25 mouse cellular contexts compared by ENCODE assay signal in the genomic region with DNA sequence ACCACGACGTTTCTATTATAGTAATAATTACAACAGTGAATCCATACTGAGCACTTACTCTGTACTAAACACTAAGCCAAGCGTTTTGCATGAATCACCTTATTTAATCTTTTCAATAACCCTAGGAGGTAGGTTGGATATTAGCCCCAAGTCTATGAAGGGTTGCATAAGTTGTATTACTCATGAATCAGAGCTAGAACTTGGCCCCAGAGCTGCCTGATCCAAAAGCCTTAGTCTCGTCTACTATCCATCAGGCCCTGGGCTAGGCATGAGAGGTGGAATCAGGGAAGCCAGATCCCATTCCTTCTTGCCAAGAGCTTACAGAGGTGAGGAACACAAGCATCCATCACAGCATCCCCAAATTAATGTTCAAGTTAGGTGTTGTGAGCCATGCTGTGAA. TPM values are rescaled to one million over a fixed set of nuclear protein-coding genes. Genes with fewer than 3 reads are reported as not detected.
"Had no signal": no experiment of that assay in that cellular context is flagged by ENCODE, and none has a peak within 500 bp of the region (broad histone marks: within the 10 kb centered on the region; RNA-seq: fewer than 3 reads in every experiment).

No protein-coding gene starts in this region.

- H3K4me3 ChIP-seq: lung, embryonic 15.5 days; megakaryocyte, embryonic 14.5 days; midbrain, embryonic 13.5 days; midbrain, embryonic 15.5 days; neural tube, embryonic 12.5 days had no signal

- ATAC-seq: liver, postnatal 0 days; lung, postnatal 0 days; midbrain, embryonic 13.5 days; midbrain, embryonic 15.5 days had no signal

- H3K9ac ChIP-seq: liver, postnatal 0 days; lung, embryonic 15.5 days; midbrain, embryonic 13.5 days; midbrain, embryonic 15.5 days; neural tube, embryonic 12.5 days had no signal

- H3K9me3 ChIP-seq: lung, embryonic 15.5 days; megakaryocyte, embryonic 14.5 days; midbrain, embryonic 13.5 days; midbrain, embryonic 15.5 days; neural tube, embryonic 12.5 days had no signal

- DNase-seq: liver, postnatal 0 days; lung, adult 2 months; lung, postnatal 14 days; lung, postnatal 36 days; retina, postnatal 1 day; right cerebral cortex, adult 18-20 months; right cerebral cortex, postnatal 25 days; right cerebral cortex, postnatal 4 days; spleen, adult 18-20 months; thymus, adult 18-20 months; thymus, postnatal 14 days; thymus, postnatal 36 days had no signal

- H3K4me2 ChIP-seq: lung, embryonic 15.5 days; midbrain, embryonic 11.5 days; midbrain, embryonic 13.5 days; midbrain, embryonic 15.5 days; neural tube, embryonic 12.5 days had no signal

- H3K27me3 ChIP-seq: lung, embryonic 15.5 days; midbrain, embryonic 13.5 days; midbrain, embryonic 15.5 days; neural tube, embryonic 12.5 days had no signal

- H3K36me3 ChIP-seq: lung, embryonic 15.5 days; midbrain, embryonic 13.5 days; midbrain, embryonic 15.5 days; neural tube, embryonic 12.5 days had no signal

- H3K27ac ChIP-seq: lung, embryonic 15.5 days; macrophage; midbrain, embryonic 13.5 days; midbrain, embryonic 15.5 days; neural tube, embryonic 12.5 days had no signal

- H3K4me1 ChIP-seq: megakaryocyte, embryonic 14.5 days; midbrain, embryonic 15.5 days; neural tube, embryonic 12.5 days had no signal

RNA-seq across cellular contexts. Expression of a gene that starts 30.2 kb away (rescaled TPM):
- total RNA-seq: midbrain, postnatal 0 days had no signal
- polyA plus RNA-seq: lung, adult 2 months; midbrain, embryonic 15.5 days; midbrain, postnatal 0 days; neural tube, embryonic 12.5 days; neural tube, embryonic 14.5 days; small intestine, adult 2 months; stomach, embryonic 14.5 days had no signal

RNA-seq across cellular contexts. Expression of a gene that starts 40.6 kb away (rescaled TPM):
- total RNA-seq: monocyte, adult 5-6 weeks had no signal
- polyA plus RNA-seq: liver, postnatal 0 days; macrophage had no signal
